Mouse (Mus musculus) right cerebral cortex, postnatal 4 days (tissue): Measurements from ENCODE around the gene Olfr149.
"Not testable (repeated sequence)": the region's sequence is repeated elsewhere in the genome, so short reads cannot be mapped to it uniquely, and the experiment has no call there.

ENCODE experiments used
- DNase-seq: peaks from one replicate; pipeline ENCODE4 v3.0.0-alpha.2; 2022

Olfr149 gene

GRCm38 (mm10) chr9:39707017-39707416 is at the start of gene Olfr149:
Olfr149 (minus strand) TSS chr9:39707117.
- no peak for DNase-seq

- DNase-seq: no peak
Measured at GRCm38 (mm10) chr9:39746428-39746827, 39.5 kb upstream of the Olfr149 start.

- DNase-seq: no peak
Measured at GRCm38 (mm10) chr9:39745949-39746348, 39.0 kb upstream of the Olfr149 start, which contains the start of gene Olfr967. Olfr967 (plus strand) TSS chr9:39746249.

- no peak for DNase-seq
Measured at GRCm38 (mm10) chr9:39740741-39741140, 33.8 kb upstream of the Olfr149 start.

GRCm38 (mm10) chr9:39730678-39731077 is 23.8 kb upstream of the Olfr149 start, which contains the start of gene Olfr150:
Olfr150 (plus strand) TSS chr9:39730978.
- DNase-seq: no peak

- no peak for DNase-seq
Measured at GRCm38 (mm10) chr9:39711053-39711452, 4.1 kb upstream of the Olfr149 start, which contains the start of gene Olfr965. Olfr965 (plus strand) TSS chr9:39711353.

GRCm38 (mm10) chr9:39708958-39709357 is 2.0 kb upstream of the Olfr149 start:
- DNase-seq: no peak

GRCm38 (mm10) chr9:39701123-39701522 is 5.8 kb downstream of the Olfr149 start:
- DNase-seq: not testable (repeated sequence)

GRCm38 (mm10) chr9:39679280-39679679 is 27.6 kb downstream of the Olfr149 start:
- no peak for DNase-seq

GRCm38 (mm10) chr9:39678557-39678956 is 28.4 kb downstream of the Olfr149 start:
- no peak for DNase-seq

- no peak for DNase-seq
Measured at GRCm38 (mm10) chr9:39674820-39675219, 32.1 kb downstream of the Olfr149 start.

- DNase-seq: no peak
Measured at GRCm38 (mm10) chr9:39669723-39670122, 37.2 kb downstream of the Olfr149 start.

- no peak for DNase-seq
Measured at GRCm38 (mm10) chr9:39666905-39667304, 40.0 kb downstream of the Olfr149 start, which contains the start of gene Olfr963. Olfr963 (plus strand) TSS chr9:39667205.

- DNase-seq: no peak
Measured at GRCm38 (mm10) chr9:39654756-39655396, 52.0 kb downstream of the Olfr149 start.
